Mouse (Mus musculus) cerebral cortex, adult 2 months (tissue): ENCODE data around the gene Dao.

ENCODE experiments used
- WGBS: fragments of 180-500 bp; shearing (Covaris S2); methylation state at CpG from one replicate; pipeline ENCODE4 v1.1.7; 2018; 5-methylcytosine and 5-hydroxymethylcytosine counted together

Dao gene

DNA sequence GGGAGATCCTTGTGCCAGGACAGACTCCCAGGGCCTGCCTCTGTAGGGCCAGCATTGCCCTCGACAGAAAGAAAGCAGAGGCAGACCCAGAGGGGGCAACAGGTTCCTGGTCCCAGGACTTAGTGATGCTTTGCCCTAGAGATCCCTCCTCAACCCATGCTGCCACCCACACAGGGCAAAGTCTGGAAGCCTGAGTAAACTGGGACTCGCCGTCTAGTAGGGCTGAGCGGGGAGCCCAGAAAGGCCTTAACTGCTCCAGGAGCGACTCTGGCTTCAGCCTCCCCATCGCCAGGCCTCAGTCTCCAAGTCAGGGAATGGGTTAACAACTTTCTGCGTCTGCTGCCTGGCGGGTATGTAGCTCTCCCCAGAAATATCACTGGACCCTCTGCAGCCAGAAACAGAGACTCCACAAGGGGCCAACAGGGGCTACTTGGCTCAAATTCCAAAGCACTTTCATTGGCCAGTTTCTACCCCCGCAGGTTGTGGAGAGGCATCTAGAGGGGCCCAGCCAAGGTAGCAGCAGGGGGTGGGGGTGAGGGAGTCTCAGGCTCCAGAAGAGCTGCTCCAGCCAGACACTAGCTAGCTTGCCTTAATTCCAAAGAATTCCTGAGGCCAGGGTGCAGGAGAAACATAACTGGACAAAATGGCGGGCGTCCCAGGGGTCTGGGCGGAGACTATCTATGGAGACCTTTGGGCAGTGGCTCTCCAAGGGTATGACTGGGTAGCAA lies 23.9 kb downstream of the Dao start:
- 86% methylated on average over 12 of the region's 12 CpGs for WGBS

DNA sequence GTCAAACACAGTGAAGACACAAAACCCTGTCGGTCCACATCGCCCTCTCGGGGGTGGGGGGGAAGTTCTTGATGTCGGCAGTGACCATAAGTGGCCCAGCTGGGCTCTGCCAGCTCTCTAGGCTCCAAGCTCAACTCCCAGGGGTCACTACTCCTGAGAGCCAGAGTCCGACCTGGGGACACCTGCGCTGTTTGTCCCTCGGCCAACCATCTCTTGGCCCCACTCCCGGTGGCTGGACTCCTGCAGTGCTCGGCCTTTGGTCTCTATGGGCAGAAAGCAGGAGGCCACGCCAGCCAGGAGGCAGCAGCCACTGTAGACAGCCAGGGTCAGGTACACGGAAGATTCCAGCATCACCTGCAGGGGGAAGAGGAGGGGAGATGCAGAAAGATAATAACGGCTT lies 24.6 kb downstream of the Dao start:
- 72% methylated on average over 12 of the region's 12 CpGs for WGBS

DNA sequence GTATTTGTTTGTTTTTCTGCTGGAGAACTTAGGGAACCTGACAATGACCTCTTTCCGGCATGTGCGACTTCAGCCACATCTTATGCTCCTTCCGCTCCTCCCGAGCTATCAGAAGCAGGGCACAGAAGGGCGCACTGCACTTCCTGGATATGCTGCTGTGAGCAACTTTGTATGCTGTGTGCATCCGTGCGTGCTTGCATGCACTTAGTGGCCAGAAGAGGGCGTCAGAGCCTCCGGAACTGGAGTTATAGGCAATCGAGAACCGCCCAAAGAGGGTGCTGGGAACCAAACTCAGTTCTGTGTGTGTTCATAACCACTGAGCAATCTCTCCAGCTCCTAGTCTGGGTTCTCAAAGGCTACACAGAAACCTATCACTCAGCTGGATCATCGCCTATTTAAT lies 27.1 kb downstream of the Dao start:
- WGBS = 90% methylated on average over 12 of the region's 12 CpGs

DNA sequence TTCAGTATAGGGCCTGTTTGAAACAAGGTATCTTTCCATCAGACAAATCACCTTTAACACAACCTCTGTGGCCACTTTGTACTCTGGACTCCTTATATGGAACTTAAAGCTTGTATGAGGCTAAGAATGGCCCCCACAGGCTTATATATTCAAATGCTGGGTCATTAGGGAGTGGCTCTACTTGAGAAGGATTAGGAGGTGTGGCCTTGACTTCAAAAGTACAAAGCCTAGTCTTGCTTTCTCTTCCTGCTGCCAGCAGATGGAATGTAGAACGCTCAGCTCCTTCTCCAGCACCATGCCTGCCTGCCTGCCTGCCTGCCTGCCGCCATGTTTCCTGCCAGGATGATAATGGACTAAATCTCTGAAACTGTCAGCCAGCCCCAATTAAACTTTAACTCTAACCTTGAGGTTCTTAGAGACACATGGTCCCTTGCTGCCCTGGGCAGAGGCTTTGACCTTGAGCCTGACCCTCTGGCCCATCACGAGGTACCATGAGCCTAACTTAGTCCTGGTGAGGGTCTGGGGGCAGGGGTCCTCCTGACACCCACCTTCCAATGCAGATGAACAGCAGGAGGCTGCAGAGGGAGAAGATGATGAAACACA lies 28.8 kb downstream of the Dao start:
- WGBS = 72% methylated on average over 3 of the region's 3 CpGs

DNA sequence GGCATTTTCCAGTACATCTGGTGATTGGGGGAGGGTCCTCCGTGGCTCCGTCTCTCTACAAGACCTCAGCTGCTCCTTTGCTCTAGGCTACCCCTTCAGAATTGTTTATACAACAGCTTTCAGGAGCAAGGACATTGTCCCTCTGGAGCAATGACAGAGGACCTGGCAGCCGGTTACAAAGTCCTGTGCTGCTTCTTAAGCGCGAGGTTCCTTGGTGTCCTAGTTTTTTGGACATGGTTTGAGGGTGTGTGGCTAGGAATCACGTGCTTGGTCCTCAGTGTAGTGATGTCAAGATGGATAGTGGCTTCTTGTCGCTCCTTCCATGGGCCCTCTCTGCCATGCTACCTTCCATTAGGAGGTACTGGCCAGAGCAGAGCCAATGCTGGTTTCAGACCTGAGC lies 30.9 kb downstream of the Dao start:
- WGBS = 71% methylated on average over 7 of the region's 7 CpGs

DNA sequence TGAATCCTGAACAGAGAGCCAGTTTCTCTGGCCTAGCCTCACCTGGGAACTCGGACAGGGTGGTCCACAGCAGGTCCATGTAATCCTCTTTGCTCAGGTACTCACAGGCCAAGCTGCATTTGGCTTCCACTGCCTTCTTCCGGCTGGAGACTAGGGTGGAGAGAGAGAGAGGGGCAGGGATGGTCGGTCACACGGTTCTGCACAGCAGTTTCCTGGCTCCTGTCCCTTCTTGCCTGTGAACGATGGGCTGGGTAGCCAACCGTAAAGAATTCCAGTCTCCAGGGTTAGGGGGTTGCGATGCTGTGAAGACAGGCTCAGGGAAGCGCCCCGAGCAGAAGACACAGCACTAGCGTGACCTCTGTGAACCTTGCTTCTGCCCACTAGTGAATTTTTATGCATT lies 31.6 kb downstream of the Dao start:
- WGBS = 64% methylated on average over 10 of the region's 10 CpGs

DNA sequence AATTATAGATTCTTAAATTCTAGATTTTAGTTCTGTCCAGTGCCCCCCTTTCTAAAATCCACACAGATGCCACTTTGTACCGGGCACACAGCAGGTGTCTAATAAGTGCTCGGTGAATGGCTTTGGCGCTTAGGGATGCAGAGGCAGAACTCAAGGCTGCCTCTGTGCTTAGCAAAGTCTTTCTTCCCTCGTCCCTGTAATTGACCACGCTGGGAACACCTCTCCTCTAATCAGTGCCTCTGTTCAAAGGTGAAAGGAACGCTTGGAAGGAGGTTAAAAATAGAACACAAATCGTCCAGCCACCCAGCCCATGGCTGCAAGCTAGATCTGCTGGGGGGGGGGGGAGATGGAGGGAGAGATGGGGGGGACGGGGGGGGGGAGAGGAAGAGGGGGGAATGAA lies 37.0 kb downstream of the Dao start:
- 30% methylated on average over 8 of the region's 8 CpGs for WGBS

DNA sequence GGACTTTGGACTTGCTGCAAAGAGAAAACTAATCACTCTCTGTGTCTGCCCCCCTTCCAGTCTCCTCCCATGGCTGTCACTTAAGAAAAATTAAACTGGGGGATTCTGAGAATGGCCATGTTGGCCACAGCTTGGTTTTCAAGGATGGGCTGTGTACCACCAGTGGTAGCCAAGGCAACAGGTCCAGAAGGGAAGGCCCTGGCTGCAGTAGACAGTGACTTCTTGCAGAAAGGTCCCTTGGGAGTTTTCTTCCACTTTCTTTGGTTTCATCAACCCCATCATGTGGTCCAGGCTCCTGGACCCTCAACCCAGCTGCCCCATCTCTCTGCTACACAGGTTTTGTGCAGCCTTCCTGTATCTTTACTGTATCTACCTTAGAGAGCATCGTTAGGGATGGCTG lies 37.4 kb downstream of the Dao start:
- 58% methylated on average over 1 of the region's 1 CpGs for WGBS

DNA sequence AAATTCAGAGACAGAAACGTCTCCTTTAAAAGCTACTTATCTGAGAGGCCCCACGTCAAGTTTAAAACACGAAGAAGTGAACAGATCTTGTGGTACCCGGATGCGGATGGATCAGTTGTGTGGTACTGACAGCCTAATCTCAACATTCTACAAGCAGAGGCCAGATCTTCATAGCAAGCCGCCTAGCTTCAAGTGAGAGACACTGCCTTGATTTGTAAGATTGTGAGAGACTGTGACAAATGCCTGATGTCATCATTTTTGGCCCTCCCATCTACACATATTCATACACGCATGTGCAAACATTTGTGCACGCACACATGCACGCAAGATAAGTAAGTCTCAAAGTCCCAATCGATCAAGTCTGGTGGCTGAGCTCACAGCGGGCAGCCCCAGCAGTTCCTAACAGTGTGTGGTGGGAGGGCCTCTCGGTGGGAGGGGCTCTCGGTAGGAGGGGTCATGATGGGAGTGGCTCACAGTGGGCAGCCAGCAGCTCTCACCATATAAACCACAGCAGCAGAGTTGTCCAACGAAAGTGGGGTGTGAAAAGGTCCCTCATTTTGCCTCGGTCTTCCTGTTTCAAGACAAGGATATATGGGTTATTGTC lies 37.9 kb downstream of the Dao start:
- 34% methylated on average over 15 of the region's 15 CpGs for WGBS

DNA sequence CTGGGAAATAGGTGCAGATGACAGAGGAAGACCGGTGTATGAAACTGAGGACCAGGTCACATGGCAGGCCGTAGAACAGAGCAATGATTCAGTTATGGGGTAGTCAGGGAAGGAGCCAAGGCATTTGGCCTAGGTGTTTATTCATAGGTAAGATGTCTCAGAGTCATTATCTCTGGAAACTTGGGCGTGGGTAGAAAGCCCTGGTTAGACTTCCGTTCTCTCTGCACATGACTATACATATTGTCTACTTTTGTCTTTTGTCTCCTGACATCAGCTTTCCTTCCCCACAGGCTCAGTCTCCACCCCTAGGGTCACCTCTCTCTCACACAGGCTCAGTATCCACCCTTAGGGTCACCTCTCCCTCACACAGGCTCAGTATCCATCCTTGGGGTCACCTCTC lies 40.3 kb downstream of the Dao start:
- WGBS = 77% methylated on average over 4 of the region's 4 CpGs

DNA sequence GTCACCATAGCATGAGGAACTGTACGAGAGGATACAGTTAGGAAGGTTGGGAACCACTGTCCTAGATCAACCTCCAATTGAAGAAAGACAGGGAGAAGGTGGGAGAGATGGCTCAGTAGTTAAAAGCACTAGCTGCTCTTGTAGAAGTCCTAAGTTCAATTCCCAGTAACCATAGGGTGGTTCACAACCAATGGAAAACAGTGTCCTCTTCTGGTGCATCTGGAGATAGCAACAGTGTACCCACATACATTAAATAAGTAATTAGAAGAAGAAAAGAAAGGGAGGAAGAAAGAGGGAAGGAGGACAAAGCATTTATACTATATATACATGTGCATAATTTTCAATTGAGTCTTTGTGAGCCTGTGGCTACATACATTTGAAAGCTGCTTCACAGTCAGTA lies 41.6 kb downstream of the Dao start:
- WGBS = 83% methylated on average over 1 of the region's 1 CpGs

DNA sequence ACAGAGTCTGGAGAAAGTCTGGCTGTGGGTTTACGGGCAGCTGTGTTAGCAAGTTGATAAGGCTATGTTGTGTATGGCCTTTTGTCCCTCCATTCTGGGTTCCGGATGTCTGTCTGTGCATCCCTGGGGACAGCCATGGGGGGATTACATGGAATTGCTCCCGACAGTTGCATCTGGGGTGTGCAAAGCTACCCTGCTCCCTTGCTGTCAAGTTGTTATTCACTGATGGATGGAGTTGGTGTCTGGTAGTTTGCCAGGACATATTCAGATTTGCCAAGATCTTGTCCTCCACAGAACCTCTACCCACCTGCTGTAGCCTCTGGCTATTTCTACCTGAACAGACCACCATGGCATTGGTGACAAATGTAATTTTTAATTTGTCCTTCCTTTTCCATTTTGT lies 42.6 kb downstream of the Dao start:
- WGBS = 78% methylated on average over 3 of the region's 3 CpGs

DNA sequence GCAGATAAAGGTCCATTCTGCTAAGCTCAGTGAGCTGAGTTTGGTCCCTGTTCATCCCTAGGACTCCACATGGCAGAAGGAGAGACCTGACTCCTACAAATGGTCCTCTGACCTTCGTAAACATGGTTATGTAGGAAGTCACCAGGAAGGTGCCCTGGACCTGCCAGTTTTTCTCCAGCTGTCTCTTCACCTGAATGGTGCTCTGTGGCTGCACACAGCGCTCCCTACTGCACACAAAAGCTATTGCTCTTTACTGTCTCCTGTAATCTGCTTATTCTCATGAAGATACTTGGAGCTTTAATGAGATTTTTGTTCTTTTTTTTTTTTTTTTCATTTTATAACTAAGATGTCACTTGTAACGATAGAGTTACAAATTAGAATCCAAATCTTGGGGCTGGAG lies 43.1 kb downstream of the Dao start:
- 56% methylated on average over 3 of the region's 3 CpGs for WGBS

DNA sequence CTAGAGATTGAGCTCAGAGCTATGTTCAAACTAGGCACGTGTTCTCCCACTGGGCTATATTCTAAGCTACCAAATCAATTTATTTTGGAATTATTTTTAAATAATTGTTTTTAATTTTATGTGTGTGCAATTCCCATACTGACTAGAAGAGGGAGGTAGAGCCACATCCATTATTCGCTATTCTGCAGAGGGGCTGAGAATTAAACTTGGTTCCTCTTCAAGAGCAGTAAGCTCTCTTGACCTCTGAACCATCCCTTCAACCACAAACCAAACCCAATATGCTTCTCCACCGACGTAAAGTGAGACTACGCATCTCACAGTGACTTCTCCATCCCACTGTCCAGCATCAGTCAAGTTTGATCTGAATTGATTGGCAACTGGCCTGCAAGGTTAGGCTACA lies 43.7 kb downstream of the Dao start:
- 78% methylated on average over 5 of the region's 5 CpGs for WGBS

DNA sequence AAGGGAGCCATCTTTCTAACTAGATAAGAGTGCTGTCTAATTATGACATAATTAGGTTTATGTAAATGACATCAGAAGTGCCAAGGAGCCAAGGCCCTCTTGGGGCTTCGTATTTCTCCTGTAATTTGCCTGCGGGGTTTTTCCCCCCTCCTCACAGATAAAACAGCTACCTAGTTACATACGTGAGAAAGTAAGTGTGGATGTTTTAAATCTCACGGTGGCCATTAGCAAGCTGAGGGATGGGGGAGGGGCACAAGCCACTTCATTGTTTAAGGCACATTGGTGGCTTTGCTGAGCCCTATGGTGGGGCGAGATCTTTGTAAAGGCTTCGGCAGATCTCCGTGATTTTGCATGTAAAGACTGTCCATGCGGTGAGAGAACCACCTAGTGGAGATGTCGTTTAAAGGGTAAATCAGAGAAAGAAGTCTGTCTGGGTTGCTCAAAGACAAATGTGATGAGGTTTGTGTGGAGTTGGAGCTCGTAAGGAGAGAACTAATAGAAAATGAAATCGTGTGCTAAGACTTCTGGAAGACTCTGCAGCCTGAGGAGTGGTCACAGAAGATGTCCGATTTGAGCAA lies 45.3 kb downstream of the Dao start:
- 53% methylated on average over 12 of the region's 12 CpGs for WGBS

DNA sequence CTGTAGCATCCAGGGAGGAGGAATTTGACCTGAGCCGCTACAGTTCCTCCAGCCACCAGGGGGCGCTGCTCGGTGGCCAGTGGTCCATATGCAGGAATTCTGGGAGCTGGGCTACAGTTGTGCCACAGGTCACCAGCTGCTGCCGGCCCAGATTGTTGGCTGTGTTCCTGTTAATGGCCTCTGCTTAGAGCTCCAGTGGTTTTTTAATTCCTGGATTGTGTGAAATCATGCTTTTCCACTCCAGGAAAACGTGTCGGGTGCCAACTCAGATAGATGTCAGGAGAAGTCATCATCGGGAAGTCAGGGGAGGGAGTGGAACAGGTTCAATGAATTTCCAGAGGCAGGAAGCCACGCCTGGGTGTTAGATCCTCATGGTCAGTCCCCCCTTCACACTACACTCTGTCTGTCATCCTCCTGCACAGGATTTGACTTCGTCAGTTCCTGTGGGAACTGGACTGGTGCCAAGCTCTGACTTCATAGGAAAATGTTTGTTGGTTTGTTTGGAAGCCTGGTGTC lies 48.8 kb downstream of the Dao start:
- WGBS = 21% methylated on average over 9 of the region's 9 CpGs

DNA sequence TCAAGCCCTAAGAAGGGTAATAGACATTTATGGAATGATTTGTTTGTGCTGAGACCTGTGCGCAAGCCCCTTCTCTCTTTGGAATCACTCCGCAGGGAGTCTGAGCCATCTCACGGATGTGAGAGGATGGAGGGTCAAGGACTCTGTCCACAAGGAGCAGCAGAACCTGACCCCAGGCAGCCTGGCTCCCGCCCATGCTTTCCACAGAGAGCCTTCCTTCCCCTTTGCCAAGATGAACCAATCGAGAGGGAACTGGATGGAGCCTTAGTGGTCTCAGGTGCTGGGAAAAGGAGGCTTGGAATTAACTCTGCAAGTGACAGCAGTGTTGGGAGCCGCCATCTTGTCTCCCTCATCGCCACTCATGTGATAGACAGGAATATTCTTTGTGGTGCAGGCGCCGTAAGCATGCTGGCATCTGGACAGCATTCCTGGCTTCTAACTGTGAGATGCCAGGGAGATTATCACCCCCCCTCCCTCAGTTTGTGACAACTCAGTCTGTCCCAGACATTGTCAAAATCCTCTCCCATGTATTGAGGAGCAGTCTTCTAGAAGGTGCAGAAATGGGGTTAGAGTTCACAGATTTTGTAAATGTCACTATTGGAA lies 53.7 kb downstream of the Dao start:
- 64% methylated on average over 9 of the region's 9 CpGs for WGBS

DNA sequence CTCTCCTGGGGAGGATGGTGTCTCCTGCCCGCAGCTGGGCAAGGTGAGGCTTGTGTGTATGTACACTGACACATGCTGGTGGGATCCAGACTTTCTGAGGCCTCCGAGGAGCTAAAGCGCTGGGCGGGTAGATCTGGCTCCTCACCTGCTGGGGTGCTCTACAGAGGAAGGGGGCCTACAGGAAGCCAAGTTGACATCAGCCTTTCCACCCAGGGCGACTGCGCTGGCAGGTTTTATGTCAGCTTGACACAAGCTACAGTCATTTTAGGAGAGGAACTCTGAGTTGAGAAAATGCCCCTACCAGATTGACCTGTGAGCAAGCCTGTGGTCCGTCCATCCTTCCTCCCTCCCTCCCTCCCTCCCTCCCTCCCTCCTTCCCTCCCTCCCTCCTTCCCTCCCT lies 58.2 kb downstream of the Dao start:
- WGBS = 63% methylated on average over 7 of the region's 7 CpGs

DNA sequence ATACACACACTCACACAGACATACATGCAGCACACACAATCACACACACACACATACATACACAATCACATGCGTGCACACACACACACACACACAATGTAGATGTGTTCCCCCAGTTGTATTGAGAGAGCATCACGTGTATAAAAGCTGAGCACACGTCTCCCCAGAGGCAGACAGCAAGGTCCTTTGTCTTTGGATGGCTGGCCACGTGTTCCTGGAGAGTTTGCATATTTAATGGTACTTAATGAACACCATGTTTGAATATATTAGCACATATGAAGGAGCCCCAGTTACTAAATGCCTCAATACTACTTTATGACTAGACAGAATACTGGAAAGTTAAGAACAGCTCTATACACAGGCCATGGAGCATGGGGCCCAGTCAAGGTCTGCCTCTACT lies 60.5 kb downstream of the Dao start:
- WGBS = 48% methylated on average over 4 of the region's 4 CpGs

DNA sequence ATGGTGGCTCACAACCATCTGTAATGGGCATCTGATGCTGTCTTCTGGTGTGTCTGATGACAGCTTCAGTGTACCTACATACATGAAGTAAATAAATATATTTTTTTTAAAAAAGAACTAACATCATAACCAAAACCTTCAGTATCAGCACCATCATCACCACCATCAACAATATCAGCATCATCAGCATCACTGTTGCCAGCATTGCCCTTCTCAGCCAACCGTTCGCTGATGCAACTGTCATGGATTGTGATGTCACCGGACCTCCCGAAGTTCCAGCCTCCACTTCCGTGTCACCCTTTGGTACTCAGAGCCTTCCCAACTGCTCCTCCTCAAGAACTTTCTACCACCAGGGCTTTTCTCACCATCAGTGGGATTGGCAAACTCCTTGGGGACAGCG lies 61.7 kb downstream of the Dao start, which contains the start of gene Usp30:
Gene Usp30, plus strand, starts transcription at position 301 of the 400 bp plus-strand sequence.
- WGBS = 93% methylated on average over 6 of the region's 6 CpGs

DNA sequence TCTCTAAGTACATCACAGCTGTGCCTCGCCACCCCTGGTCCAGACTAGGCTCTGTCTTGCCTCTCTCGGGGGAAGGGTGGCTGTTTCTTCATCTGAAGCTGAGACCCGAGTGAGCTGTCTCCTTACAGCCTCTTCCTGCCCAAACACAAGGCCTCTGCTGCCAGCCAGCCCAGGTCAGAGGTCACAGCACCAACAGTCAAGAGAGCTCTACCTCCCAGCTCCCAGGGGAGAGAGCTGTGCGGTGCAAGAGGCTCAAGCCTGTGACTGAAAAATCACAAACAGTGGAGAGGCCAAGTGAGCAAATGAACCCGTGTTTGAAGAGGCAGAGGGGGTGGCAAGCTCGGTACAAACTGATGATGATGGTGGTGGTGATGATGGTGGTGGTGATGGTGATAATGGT lies 63.1 kb downstream of the Dao start:
- WGBS = 61% methylated on average over 6 of the region's 6 CpGs

DNA sequence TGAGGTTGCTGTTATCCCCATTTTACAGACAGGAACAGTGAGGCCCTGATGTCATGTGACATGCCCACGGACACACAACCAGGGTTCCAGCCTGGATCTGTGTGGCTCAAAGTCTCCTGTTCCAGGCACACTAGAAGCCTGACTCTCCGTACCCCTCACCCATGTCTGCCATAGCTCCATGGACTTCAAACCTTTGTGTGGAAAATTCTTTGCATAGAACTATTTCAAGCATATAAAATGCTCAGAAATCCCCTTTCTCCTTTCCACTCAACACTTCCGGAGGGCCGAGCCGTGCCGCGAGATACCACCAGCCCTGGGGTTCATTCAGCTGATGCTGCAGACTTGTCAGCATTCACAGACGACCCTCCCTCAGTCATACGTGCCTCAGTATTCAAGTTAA lies 64.0 kb downstream of the Dao start:
- 78% methylated on average over 9 of the region's 9 CpGs for WGBS
